Mouse (Mus musculus) embryonic stem cell, embryonic (primary cell): ENCODE results near the gene Acsbg2.

Experiments
- CTCF ChIA-PET, 4 experiments: fragments of 300-600 bp in 2 of 4; fragments of 350-600 bp in 2 of 4; sonication (Branson Sonifier 250); formaldehyde crosslinking; loops; one replicate each; lab custom pipeline; 2022; ENCODE audit warnings: inconsistent platforms in 2 of 4; lab: Charles Lee
- POLR2A ChIA-PET, 4 experiments: fragments of 300-600 bp in 2 of 4; fragments of 350-600 bp in 2 of 4; sonication (Branson Sonifier 250); formaldehyde crosslinking; loops; one replicate each; lab custom pipeline; 2022; ENCODE audit warnings: antibody characterized with exemption in 4 of 4, inconsistent platforms in 1 of 4; lab: Charles Lee

Gene Acsbg2

GRCm38 (mm10) chr17:56884331-56884730 is 10.1 kb upstream of the Acsbg2 start:
- POLR2A ChIA-PET = interaction anchor here in 3 of 4 experiments (0.6 to 8.7 kb wide), 13 partner anchors 10 to 140 kb away, joined by 3 to 95 read pairs (median 6); partner anchors contain the start of genes Acsbg2 (in 1 of the 3) and Dus3l (in 1 of the 3)
- CTCF ChIA-PET = interaction anchor here in 2 of 4 experiments (0.6 kb wide), 3 partner anchors 10 to 24 kb away, joined by 3 read pairs; partner anchors contain the start of gene Acsbg2 (in 1 of the 2)

- ChIA-PET CTCF (interaction anchor here in 1 of 4 experiments (0.6 kb wide), 2 partner anchors 9 to 23 kb away, joined by 3 read pairs; partner anchors contain the start of gene Acsbg2), POLR2A (interaction anchor here in 2 of 4 experiments (0.6 to 8.7 kb wide), 15 partner anchors 7 to 139 kb away, joined by 3 to 95 read pairs (median 5); partner anchors contain the start of gene Acsbg2 (in 1 of the 2))
These were observed 9.4 kb upstream of the Acsbg2 start for GRCm38 (mm10) chr17:56883612-56884011.

GRCm38 (mm10) chr17:56877426-56877825 is 3.2 kb upstream of the Acsbg2 start:
- ChIA-PET POLR2A (interaction anchor here (0.5 to 4.7 kb wide), 59 partner anchors 8 to 651 kb away, joined by 3 to 70 read pairs (median 4); partner anchors contain the start of genes Dus3l (in 3 of the 4), Rfx2 (in 2 of the 4), Alkbh7 (in 1 of the 4) and Khsrp (in 1 of the 4)), CTCF (interaction anchor here (0.6 to 1.3 kb wide), 7 partner anchors 10 to 113 kb away, joined by 3 to 5 read pairs (median 3); partner anchors contain the start of gene Dus3l (in 1 of the 4))

DNA sequence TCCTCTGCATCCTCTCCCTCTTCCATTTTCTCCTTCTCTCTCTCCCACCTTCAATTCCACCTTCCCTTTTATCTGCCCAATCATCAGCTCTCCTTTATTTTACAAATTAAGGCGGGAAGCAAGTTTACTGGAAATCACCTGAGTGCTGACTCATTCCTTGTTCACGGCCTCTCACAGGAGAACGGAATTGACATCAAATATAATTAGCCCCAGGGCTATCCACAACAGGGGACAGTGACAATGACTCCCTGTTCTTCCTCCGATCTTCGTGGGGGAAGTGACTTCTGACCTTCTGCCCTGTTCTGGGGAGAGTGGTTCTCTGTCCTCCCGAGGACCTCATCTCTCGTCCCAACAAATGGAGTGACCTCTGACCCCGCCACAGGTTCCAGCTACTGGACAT is 2.7 kb upstream of the Acsbg2 start:
- ChIA-PET POLR2A (interaction anchor here (0.6 to 4.7 kb wide), 56 partner anchors 8 to 265 kb away, joined by 3 to 70 read pairs (median 4); partner anchors contain the start of genes Dus3l (in 3 of the 4), Mllt1 (in 2 of the 4), Rfx2 (in 2 of the 4) and Alkbh7 (in 1 of the 4)), CTCF (interaction anchor here (0.6 to 1.3 kb wide), 6 partner anchors 11 to 112 kb away, joined by 3 to 5 read pairs (median 3); partner anchors contain the start of gene Dus3l (in 1 of the 4))

DNA sequence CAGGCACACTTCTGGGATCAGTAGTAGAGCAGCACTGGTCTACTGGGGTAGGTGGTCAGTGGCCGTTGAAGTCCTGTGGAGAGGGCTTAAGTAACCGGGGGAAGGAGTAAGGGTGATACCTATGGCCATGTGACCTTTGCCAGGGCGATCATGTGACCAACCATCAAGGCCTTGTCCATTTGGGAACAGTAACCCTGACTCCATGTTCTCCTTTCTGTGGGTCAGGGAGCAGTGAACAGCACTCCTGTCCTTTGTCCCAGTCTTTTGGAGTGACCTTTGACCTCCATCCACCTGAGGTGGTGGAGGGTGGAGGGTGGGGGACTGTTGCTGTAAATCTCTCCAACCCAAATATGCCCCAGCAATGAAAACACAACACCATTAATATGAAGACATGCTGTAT is 2.2 kb upstream of the Acsbg2 start:
- POLR2A ChIA-PET = interaction anchor here in 3 of 4 experiments (0.6 to 9.6 kb wide), 48 partner anchors 8 to 167 kb away, joined by 3 to 81 read pairs (median 6); partner anchors contain the start of genes Dus3l (in 3 of the 3), Rfx2 (in 2 of the 3), Alkbh7 (in 1 of the 3) and Khsrp (in 1 of the 3)

GRCm38 (mm10) chr17:56874936-56875651 is 847 bp upstream of the Acsbg2 start, which contains the start of gene 1700061G19Rik:
TSS of gene 1700061G19Rik (plus strand) at chr17:56875477.
- CTCF ChIA-PET = interaction anchor here in 2 of 4 experiments (0.6 to 1.2 kb wide), 4 partner anchors 13 to 61 kb away, joined by 3 to 4 read pairs (median 3); no protein-coding TSS in a partner anchor
- POLR2A ChIA-PET = interaction anchor here in 3 of 4 experiments (0.6 to 9.6 kb wide), 23 partner anchors 9 to 551 kb away, joined by 3 to 95 read pairs (median 5); partner anchors contain the start of gene Rfx2 (in 1 of the 3)

More for the DNA sequence above, 2.2 kb upstream of the Acsbg2 start:
- CTCF ChIA-PET = interaction anchor here in 2 of 4 experiments (1.2 kb wide), 2 partner anchors 11 to 112 kb away, joined by 4 to 5 read pairs; partner anchors contain the start of gene Dus3l (in 1 of the 2)

DNA sequence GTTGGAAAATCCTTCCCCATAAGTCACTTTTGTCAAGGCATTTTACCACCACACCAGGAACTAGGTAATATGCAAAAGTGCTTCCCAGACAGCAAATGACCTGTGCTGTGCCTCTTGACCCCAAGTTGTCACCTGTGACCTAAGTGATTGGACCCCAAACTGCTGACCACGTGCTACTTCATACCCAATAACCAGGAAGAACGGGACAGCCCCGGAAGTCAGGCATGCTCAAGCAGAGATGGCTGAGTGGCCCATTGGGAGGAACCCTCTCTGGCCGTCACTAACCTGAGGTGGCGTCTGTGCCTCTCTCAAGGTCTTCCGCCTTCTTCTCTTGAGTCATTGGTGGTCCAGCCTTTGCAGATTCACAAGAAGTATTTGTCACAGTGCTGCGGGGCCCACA is 1.7 kb downstream of the Acsbg2 start:
- POLR2A ChIA-PET = interaction anchor here in 2 of 4 experiments (0.9 to 9.6 kb wide), 16 partner anchors 8 to 159 kb away, joined by 3 to 95 read pairs (median 6); partner anchors contain the start of genes Gm17949 (in 1 of the 2), Gtf2f1 (in 1 of the 2), Khsrp (in 1 of the 2) and Rfx2 (in 1 of the 2)

GRCm38 (mm10) chr17:56871767-56872166 is 2.5 kb downstream of the Acsbg2 start:
- CTCF ChIA-PET = interaction anchor here in 1 of 4 experiments (0.7 to 1.0 kb wide), 3 partner anchors 16 to 347 kb away, joined by 3 read pairs; no protein-coding TSS in a partner anchor
- POLR2A ChIA-PET = interaction anchor here in 3 of 4 experiments (0.6 to 9.6 kb wide), 22 partner anchors 8 to 287 kb away, joined by 3 to 95 read pairs (median 5); partner anchors contain the start of genes Khsrp (in 1 of the 3), Rfx2 (in 1 of the 3) and Safb2 (in 1 of the 3)

More for the DNA sequence above, 1.7 kb downstream of the Acsbg2 start:
- CTCF ChIA-PET = interaction anchor here in 1 of 4 experiments (0.7 to 1.1 kb wide), 2 partner anchors 15 to 58 kb away, joined by 3 read pairs; no protein-coding TSS in a partner anchor

- ChIA-PET POLR2A (interaction anchor here (0.7 to 9.6 kb wide), 22 partner anchors 8 to 109 kb away, joined by 3 to 95 read pairs (median 6); partner anchors contain the start of gene Rfx2 (in 1 of the 4)), CTCF (interaction anchor here in 2 of 4 experiments (0.8 to 1.5 kb wide), 3 partner anchors 9 to 109 kb away, joined by 3 read pairs; no protein-coding TSS in a partner anchor)
These were observed 3.8 kb downstream of the Acsbg2 start for GRCm38 (mm10) chr17:56870287-56870953.

GRCm38 (mm10) chr17:56869481-56869977 is 4.7 kb downstream of the Acsbg2 start:
- CTCF ChIA-PET = interaction anchor here in 3 of 4 experiments (0.9 to 1.5 kb wide), 4 partner anchors 10 to 36 kb away, joined by 3 read pairs; no protein-coding TSS in a partner anchor
- POLR2A ChIA-PET = interaction anchor here (0.6 to 9.6 kb wide), 37 partner anchors 8 to 242 kb away, joined by 3 to 95 read pairs (median 4); partner anchors contain the start of genes Dus3l (in 1 of the 4) and Rfx2 (in 1 of the 4)

DNA sequence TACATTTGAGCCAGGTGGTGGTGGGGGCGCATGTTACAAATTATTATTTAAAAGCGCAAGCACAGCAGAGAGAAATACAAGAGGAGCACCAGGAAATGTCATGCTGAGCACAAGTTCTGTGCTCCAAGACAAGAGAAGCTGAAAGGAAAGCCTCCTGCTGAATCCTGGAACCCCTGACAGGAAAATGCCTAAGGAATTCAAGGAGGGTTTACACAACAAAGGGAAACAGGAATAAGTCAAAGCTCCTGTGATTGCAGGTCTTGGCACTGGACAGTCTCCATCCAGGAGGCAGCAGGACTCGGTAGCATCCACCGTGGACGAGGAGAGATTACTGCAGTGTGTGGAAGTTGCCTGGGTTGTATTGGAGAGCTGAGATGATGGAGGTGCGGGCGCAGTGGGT is 8.2 kb downstream of the Acsbg2 start:
- CTCF ChIA-PET = interaction anchor here (0.6 to 1.6 kb wide), 4 partner anchors 13 to 134 kb away, joined by 3 to 4 read pairs (median 4); no protein-coding TSS in a partner anchor
- POLR2A ChIA-PET = interaction anchor here in 3 of 4 experiments (0.7 to 6.9 kb wide), 25 partner anchors 8 to 243 kb away, joined by 3 to 70 read pairs (median 5); partner anchors contain the start of genes 1700061G19Rik (in 2 of the 3), Acsbg2 (in 2 of the 3), Dus3l (in 2 of the 3) and Khsrp (in 1 of the 3)

GRCm38 (mm10) chr17:56861197-56861596 is 13.1 kb downstream of the Acsbg2 start:
- ChIA-PET POLR2A (interaction anchor here (0.5 to 7.7 kb wide), 44 partner anchors 9 to 234 kb away, joined by 3 to 49 read pairs (median 4); partner anchors contain the start of genes Acsbg2 (in 2 of the 4), 1700061G19Rik (in 1 of the 4), Gtf2f1 (in 1 of the 4) and Khsrp (in 1 of the 4)), CTCF (interaction anchor here in 2 of 4 experiments (0.6 to 1.4 kb wide), 7 partner anchors 27 to 104 kb away, joined by 3 to 4 read pairs (median 3); partner anchors contain the start of gene Nrtn (in 1 of the 2))

GRCm38 (mm10) chr17:56858922-56859321 is 15.3 kb downstream of the Acsbg2 start:
- ChIA-PET CTCF (interaction anchor here in 3 of 4 experiments (0.6 to 1.6 kb wide), 10 partner anchors 10 to 122 kb away, joined by 3 to 8 read pairs (median 3); no protein-coding TSS in a partner anchor), POLR2A (interaction anchor here (0.5 to 9.4 kb wide), 25 partner anchors 9 to 186 kb away, joined by 3 to 102 read pairs (median 4); partner anchors contain the start of genes Dus3l (in 1 of the 4), Ranbp3 (in 1 of the 4) and Rfx2 (in 1 of the 4))

- CTCF ChIA-PET = interaction anchor here in 2 of 4 experiments (0.8 to 1.6 kb wide), 4 partner anchors 29 to 81 kb away, joined by 3 to 5 read pairs (median 3); no protein-coding TSS in a partner anchor
- POLR2A ChIA-PET = interaction anchor here (0.5 to 9.4 kb wide), 19 partner anchors 9 to 390 kb away, joined by 3 to 102 read pairs (median 4); partner anchors contain the start of genes Dus3l (in 1 of the 4), Gpr108 (in 1 of the 4) and Rfx2 (in 1 of the 4)
These were observed 16.0 kb downstream of the Acsbg2 start for GRCm38 (mm10) chr17:56858216-56858615.

DNA sequence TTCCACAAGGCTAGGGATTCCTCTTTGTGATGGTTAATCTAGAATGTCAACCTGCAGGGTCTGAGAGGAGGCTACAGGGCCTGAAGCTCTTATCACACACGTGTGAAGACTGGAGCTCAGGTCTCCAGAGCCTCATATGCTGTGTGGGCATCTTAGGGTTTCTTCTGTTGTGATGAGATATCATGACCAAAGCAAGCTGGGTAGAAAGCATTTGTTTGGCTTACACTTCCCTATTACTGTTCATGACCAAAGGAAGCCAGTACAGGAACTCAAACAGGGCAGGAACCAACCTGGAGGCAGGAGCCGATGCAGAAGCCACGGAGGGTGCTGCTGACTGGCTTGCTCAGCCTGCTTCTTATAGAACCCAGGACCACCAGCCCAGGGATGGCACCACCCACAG is 18.8 kb downstream of the Acsbg2 start:
- CTCF ChIA-PET = interaction anchor here in 2 of 4 experiments (0.6 to 2.2 kb wide), 7 partner anchors 20 to 78 kb away, joined by 3 to 8 read pairs (median 3); partner anchors contain the start of gene 1700061G19Rik (in 1 of the 2)
- POLR2A ChIA-PET = interaction anchor here (0.6 to 9.4 kb wide), 15 partner anchors 9 to 78 kb away, joined by 3 to 102 read pairs (median 7); partner anchors contain the start of gene Rfx2 (in 1 of the 4)
